Mouse (Mus musculus) heart, postnatal 4 days (tissue): Measurements from ENCODE around the gene Cxcr6. TPM values are rescaled to one million over a fixed set of nuclear protein-coding genes. Genes with fewer than 3 reads are reported as not detected.
A peak's percentile ranks its signal among the peaks of the same experiment; 100 is the strongest.

ENCODE experiments used
- DNase-seq: peaks from one replicate; pipeline ENCODE4 v3.0.0; 2021
- total RNA-seq, 2 experiments: library from RNA; stranded (reverse); gene quantifications; 2 replicates each; pipeline ENCODE4 v1.2.3; 2021

Gene Cxcr6
- total RNA-seq, 2 experiments from 2014 or later, result not detected

DNA sequence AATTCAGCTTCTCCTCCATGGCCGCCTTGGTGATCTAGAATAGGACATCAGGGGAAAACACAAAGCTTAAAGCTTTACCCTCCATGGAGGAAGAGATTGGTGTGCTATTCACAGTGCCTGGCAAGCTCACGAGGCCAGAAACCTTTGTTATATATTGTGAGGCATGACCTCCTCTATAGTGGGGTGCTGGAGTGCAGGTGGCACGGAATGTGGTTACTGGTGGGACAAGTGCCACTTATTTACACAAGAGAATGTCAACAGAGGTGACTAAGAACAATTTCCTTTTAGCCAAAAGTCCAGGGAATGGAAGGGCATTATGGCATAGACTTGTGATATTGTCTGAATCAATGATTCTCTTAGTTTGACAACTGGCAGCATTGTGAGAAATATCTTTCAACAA lies 20.4 kb downstream of the Cxcr6 start:
- DNase-seq, result no peak

DNA sequence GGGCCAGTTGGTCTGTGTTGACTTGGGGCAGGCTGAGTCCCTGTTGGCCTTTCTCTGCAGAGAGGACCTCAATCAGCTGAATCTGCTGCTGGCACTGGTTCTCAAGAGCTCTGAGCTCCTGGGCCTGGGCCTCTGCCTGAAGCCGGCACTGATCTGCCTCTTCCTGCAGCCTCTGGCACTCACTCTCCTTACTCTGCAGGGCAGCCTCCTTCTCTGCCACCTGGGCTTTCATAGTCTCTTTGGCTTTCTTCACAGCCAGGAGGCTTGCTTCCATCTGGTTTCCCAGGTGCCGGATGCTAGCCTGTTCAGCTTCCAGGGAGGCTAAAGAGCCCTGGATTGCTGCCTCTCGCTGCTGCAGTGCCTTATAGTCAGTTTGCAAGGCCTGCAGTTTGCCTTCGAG lies 22.6 kb downstream of the Cxcr6 start:
- no peak for DNase-seq

DNA sequence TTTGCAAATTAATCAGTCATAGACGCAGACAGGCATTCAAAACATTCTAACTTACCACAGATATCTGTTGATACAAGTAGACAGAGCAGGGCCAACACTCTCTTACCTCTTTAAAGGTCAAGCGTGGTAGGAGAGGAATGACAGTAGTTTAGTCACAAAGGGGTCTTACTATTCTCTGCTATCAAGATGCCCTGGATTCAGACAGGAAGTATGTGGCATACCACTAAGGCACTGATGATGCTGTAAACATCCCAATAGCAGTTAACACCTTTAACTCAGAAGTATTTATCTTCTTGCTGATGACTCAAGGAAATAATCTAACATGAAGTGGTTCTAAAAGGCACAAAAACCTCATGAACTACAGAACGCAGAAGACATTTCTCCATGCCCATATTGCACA lies 29.6 kb downstream of the Cxcr6 start:
- DNase-seq, result no peak

DNA sequence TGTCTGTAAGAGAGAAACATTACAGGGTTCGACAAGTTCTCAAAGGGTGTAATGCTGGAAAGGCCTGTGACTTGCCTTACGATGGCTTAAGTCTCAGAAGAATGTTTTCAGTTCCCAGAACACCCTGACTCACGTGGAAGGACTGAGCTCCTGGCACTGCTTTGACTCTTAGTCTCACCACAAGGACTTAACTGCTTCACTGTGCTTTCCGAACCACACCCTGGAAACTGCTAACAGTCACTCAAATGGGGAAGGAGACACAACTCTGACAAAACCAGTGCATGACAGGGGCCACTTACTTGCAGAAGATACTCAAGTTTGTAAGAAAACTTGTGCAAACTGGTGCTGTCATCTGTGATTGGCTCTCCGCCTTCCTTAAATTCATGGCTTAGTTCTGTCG lies 34.0 kb downstream of the Cxcr6 start:
- DNase-seq, result no peak

DNA sequence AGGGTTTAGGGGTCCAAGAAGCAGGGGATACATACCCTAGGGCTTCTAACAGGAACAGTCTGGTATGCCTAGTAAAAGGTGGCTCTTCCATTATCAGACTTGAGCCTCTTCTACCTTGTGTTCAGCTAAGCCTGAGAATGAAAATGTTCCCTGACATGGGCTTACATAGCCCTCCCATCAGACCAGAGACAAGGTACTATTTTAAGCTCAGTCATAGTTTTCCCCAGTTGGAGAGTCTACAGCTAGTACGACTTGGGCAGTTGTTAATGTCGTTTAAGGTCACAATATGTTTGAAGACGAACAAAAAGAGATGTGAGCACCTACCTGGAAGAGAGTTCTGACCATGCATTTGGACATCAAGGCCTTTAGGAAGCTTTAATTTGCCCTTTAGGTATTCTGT lies 38.2 kb downstream of the Cxcr6 start:
- no peak for DNase-seq

DNA sequence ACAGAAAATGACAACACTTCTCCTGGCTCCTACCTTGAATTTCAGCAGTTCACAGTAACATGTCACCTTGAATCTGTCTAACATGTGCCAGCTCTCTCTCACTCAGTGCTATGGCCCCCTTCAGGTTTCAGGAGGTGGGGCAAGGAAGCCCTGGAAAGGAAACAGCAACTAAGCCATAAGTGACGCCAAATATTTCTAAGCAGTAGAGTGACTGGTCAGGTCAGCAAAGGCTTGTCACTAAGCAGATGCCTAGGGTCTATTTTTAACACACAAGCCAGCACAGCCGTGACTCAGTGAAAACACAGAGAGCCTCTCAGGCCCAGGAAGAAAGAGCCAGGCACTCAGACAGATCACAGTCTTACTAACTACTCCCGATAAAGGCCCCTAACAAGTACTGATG lies 38.8 kb downstream of the Cxcr6 start:
- DNase-seq, result peak; percentile 61

DNA sequence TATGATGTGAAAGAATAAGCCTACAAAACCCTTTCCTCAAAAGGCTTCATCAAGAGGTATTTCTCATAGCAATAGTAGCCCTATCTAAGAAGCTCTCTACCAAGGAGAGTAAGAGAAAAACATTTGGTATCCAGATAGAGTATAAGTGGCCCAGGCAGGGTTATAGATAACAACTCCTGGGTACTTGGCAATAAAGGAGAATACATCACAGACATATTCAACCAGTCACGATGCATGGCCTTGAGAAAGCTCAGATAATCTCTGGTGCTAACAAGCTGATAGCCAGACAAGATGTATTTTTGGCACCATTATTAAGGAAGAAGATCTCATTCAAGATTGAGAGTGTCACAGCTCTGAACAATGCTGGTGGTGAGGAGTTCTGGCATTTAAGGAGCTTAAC lies 40.2 kb downstream of the Cxcr6 start:
- no peak for DNase-seq

DNA sequence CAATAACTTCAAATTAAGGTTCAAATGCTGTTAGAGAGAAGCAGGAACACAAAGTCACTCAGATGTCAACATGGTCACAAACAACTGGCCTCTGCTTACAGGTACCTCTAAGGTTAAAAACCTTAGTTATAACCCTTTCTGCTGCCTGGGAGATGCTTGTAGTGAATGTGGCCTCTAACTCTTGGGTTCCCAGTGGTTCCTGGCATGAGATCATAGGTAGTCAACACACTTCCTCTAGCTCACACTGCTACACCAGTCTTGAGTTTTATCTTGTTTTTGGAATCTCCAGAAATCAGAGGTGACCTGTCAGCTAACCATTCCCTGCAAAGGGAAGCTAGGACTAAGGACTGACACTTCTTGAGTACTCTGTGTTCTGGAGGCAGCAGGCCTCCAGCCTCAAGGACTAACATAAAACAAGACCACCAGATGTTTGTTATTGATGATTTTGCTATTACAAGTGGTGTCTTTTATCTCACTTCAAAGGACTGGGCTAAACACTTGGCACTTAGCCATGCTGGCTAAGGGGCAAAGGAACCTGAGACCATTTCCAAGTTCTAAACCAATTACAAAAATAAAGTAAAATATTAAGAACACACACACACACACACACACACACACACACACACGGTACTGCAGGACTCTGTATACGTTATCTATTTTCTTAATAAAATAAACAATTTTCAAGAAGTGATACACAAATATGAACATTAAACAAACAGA lies 43.9 kb downstream of the Cxcr6 start:
- DNase-seq, result no peak

DNA sequence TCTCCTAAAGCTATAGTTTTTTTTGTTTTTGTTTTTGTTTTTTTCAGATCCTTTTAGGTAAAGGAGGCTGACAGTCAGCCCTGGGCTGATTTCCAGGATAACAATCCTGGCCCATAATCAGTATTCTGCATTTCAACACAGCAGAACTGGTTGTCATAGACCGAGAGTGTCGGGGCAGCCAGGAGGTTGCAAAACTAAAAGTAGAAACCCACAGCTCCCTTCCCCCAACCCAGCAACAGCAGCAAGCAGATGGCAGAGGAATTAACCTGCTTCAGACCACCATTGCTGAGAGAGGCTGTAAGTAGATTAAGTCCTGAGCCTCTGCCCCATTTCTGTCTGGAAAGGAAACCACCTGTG lies 44.4 kb downstream of the Cxcr6 start:
- peak; percentile 49 for DNase-seq

DNA sequence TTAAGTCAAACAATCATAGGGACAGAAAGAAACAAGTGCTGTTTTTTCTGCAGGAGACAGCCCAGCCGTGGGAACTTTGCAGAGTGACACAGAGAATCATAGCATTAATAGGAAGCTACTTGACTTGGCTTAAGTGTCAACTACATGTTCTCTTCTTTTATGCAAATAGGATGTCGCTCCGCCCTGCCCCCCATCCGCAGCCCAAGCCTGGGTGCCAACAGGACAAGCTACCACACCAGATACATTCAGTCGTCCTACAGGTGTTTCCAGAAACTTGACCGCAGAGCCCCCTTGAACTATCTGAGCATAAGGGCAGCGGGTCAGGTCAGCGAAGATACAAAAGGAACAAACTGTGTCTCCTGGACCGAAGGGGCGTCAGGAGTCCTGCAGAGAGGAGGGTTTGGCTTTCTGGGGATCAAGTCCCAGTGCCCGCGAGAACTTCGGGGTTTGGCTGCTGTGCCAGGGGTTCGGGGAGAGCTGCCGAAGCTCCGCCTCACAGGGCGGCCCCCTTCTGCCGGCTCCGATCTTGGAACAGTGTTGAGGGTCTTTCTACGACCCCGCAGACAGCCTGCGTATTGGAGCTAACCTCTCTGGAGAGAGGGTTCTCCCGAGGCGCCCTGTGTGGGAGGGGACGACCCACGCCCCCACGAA lies 44.9 kb downstream of the Cxcr6 start:
- DNase-seq, result peak; percentile 70

DNA sequence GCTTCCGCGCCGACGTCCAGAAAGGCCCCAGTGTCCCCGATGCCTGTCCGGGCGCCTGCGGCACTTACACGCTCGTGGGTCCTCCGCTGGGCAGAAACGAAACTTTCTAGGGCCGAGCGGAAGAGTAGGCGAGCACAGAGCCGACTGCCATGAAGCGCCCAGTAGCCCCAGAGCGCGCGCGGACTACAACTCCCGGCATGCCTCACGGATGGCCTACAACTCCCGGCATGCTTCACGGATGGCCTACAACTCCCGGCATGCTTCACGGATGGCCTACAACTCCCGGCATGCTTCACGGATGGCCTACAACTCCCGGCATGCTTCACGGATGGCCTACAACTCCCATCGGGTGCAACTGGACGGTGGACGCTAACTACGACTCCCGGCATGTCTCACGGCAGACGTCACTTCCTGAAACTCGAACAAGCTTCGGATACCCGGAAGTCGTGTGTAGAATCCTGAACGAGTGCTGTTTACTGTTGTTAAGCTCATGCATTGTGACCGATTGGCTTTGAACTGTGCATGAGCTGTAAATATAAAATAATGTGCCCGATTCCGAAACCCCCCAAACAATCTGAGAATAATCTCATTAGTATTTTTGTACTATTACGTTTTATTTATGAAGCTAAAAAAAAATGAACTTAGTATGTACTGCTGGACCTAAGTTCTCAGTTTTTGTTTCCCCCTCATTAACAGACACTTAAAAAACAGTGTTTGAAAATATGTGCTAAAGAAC lies 45.6 kb downstream of the Cxcr6 start, which contains the start of gene Fyco1:
Gene Fyco1, minus strand, starts transcription at position 187 of the 736 bp plus-strand sequence.
- peak; percentile 94 for DNase-seq

DNA sequence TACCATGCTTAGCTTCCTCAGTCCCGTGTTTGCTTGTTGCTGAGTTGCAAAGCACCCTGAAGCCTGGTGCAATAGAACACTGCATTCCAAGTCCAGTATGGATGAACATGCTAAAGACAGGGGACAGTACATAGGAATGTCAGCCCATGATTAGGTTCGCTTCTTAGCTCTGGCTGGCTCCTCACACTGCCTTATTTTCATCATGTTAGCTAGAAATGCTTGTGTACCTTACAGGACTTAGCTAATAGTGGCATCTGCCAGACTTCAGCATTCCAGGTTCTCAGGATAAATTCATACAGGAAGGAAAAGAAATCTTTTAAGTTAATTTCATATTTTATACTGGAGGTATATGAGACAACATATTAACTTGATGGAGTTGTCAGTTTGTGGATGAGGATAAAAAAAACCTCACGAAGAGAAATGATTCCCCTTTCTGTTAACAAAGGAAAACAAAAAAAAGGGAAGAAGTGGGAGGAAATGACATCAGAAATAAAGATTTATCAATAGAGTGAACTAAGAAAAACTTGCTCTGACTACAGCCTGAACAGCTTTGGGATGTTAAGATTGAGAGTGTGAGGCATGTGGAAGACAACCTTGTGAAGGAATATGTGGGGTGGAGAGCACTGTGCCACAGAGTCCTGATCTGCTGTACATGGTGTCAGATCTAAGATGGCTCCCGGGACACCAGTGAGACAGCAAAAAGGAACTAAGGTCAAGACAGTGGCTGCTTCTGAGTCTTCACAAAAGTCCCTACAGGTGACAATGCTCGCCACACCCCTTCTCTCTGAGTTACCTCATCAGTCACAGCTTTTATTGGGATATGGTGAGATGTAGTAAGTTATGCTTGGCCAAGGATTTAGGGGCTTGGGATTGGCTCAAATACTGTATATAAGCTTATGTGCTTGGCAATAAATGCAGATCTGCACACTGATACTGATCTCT lies 46.4 kb downstream of the Cxcr6 start:
- no peak for DNase-seq

DNA sequence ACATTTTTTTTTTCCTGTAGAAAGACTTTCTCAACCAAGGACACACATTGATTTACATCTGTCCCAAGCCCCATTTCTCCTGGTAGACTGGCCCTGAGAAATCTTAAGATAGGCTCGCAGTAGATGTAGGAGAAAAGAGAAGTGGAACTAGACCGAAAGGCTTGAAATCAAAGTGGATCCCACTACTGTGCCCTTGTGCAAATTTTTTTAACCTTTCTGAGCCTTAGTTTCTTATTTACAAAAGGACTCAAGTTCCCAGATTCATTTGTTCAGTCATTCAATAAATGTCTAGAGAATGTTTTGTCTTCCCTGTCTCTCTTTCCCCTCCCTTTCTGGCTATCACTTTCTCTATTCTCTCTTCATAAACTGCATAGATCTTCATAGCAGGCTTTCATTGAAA lies 50.6 kb downstream of the Cxcr6 start:
- DNase-seq, result no peak

Other genes with a start within 250 kb of the Cxcr6 start
- gene Slc6a20b, start 173.9 kb upstream of the Cxcr6 start, total RNA-seq, result not detected
- under 1 TPM in 1 of 2 experiments, not detected in 1; 0.17 TPM for gene Ccr9, start 128.0 kb upstream of the Cxcr6 start, total RNA-seq
- gene Slc6a20a, start 127.6 kb upstream of the Cxcr6 start, total RNA-seq, result not detected
- 10 to 100 TPM; 32.7 to 33.4 TPM for gene Lztfl1, start 88.8 kb upstream of the Cxcr6 start, total RNA-seq
- gene Fyco1, start 45.4 kb downstream of the Cxcr6 start, total RNA-seq, result 100 to 1,000 TPM; 156 to 161 TPM
- not detected for gene Xcr1, start 55.6 kb downstream of the Cxcr6 start, total RNA-seq
- gene Ccr1, start 162.2 kb downstream of the Cxcr6 start, total RNA-seq, result under 1 TPM; 0.77 to 0.79 TPM
- gene Ccr1l1, start 171.9 kb downstream of the Cxcr6 start, total RNA-seq, result not detected
- gene Ccr3, start 215.5 kb downstream of the Cxcr6 start, total RNA-seq, result not detected